Mouse (Mus musculus) ES-E14 (cell line): ENCODE measurements around the gene AI413582. TPM values are rescaled to one million over a fixed set of nuclear protein-coding genes. Genes with fewer than 3 reads are reported as not detected.

Source experiments
- DNase-seq: peaks from one replicate; pipeline ENCODE4 v3.0.0-alpha.2; 2013; ENCODE audit warnings: low read depth, low spot score
- H3K27ac ChIP-seq: 2 replicates; pipeline ENCODE4 v1.5.1; 2012; ENCODE audit warnings: low read depth, mild to moderate bottlenecking, low read length, moderate library complexity, mixed read lengths; ENCODE audit not compliant: poor library complexity, insufficient read depth, severe bottlenecking
- H3K36me3 ChIP-seq: 2 replicates; pipeline ENCODE4 v1.6.1; 2012; ENCODE audit warnings: mild to moderate bottlenecking, low read length, moderate library complexity, mixed read lengths; ENCODE audit not compliant: control insufficient read depth, poor library complexity, insufficient read depth, severe bottlenecking
- H3K4me1 ChIP-seq, 2 experiments: fragments of 150-350 bp in 1 of 2; sonication (generic) in 1 of 2; 2 replicates each; pipeline ENCODE4 v1.6.1; 2012; ENCODE audit warnings: low read length in 2 of 2, mild to moderate bottlenecking in 1 of 2, mixed read lengths in 1 of 2; ENCODE audit not compliant: control insufficient read depth in 2 of 2, insufficient read depth in 2 of 2, poor library complexity in 1 of 2
- H3K4me3 ChIP-seq, 2 experiments: fragments of 150-350 bp in 1 of 2; sonication (generic) in 1 of 2; 2 replicates each; pipeline ENCODE4 v1.5.1; 2012; ENCODE audit warnings: low read length in 2 of 2, low read depth in 1 of 2, mild to moderate bottlenecking in 1 of 2, mixed read lengths in 1 of 2; ENCODE audit not compliant: insufficient read depth in 1 of 2, poor library complexity in 1 of 2, severe bottlenecking in 1 of 2
- H3K9ac ChIP-seq: 2 replicates; pipeline ENCODE4 v1.6.1; 2012; ENCODE audit warnings: low read depth, mild to moderate bottlenecking, low read length, mixed read lengths; ENCODE audit not compliant: poor library complexity, insufficient read depth, severe bottlenecking
- H3K9me3 ChIP-seq: fragments of 150-350 bp; sonication (generic); 2 replicates; pipeline ENCODE4 v1.6.1; 2012; ENCODE audit warnings: low read depth, mild to moderate bottlenecking, low read length; ENCODE audit not compliant: control insufficient read depth, insufficient read depth
- CHD2 ChIP-seq: IDR thresholded peaks from 2 replicates; pipeline ENCODE4 v1.6.1; 2014; ENCODE audit warnings: mild to moderate bottlenecking, low read depth, low read length, inconsistent platforms
- HCFC1 ChIP-seq: IDR thresholded peaks from 2 replicates; pipeline ENCODE4 v1.6.1; 2012; ENCODE audit warnings: low read length, inconsistent platforms, borderline replicate concordance; ENCODE audit not compliant: insufficient read depth
- MAFK ChIP-seq: IDR thresholded peaks from 2 replicates; pipeline ENCODE4 v1.6.1; 2014; ENCODE audit warnings: mild to moderate bottlenecking, low read depth, low read length, inconsistent platforms; ENCODE audit not compliant: insufficient read depth
- ZC3H11A ChIP-seq: IDR thresholded peaks from 2 replicates; pipeline ENCODE4 v1.6.1; 2012; ENCODE audit warnings: low read depth, mild to moderate bottlenecking, inconsistent platforms, low read length, borderline replicate concordance
- ZNF384 ChIP-seq: IDR thresholded peaks from 2 replicates; pipeline ENCODE4 v1.6.1; 2012; ENCODE audit warnings: low read depth, low read length, inconsistent platforms
- in situ Hi-C, 2 experiments: fragments of 600-800 bp; cut with MboI; formaldehyde crosslinking; loops; one replicate each; pipeline ENCODE4 v1.15.1; 2025; ENCODE audit warnings: low sequenced_read_pairs in 2 of 2, inconsistent platforms in 1 of 2; ENCODE audit not compliant: unreplicated experiment in 2 of 2
- total RNA-seq: library from RNA; depleted of rRNA; stranded (reverse); fragments of 300-350 nt; gene quantifications from 2 replicates; pipeline ENCODE4 v1.2.3, GENCODE M21; 2012; rRNA removed

Gene AI413582
- 6.8 and 9.2 TPM in 2 replicates for total RNA-seq

DNA sequence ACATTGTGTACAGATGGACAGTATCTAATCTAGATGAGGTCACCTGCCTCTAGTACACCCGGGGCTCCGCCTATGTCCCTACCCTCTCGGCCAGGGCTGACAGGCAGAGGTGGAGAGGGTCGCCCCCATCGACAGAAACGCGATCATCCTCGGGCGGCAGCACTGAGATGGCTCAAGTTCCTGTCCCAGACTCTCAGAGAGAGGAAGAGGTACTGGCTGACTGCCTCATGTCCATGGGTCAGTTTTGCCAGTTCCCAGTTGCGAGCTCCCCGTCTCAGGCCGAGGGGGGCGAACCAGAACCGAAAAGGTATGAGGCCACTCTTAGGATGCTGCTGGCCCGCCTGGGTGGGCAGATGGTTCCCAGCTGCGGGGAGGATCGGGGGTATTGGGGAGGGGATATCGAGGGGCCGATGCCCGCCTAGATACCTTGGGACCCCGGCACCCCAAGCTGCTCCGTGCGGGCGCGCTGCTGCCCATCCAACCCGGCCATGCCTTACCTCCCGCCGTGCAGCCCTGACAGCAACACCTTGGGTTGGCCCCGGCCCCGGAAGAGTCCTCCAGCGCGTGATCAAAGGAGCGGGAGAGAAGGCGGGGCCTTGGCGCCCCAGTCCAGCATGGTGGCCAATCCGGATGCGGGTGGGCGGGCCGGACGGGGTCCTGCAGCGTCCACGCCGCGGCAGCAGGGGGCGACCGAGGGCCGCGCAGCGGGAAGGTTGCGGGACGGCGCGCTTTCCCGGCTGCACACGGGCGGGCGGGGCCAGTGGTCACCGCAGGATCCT, at the start of gene AI413582:
TSS of gene AI413582 (minus strand) at position 594 of the 779 bp plus-strand sequence.
- Histone ChIP-seq H3K4me3 (peak within 1 kb of the TSS; percentile 69), H3K9me3 (no peaks in the 10 kb centered on the region), H3K27ac (peak within 1 kb of the TSS; percentile 6; the same call in 1 of the 2 replicates), H3K36me3 (peaks cover 21% of the 10 kb centered on the region), H3K9ac (peak within 1 kb of the TSS; percentile 63), H3K4me1 (peaks cover 7 to 10% of the 10 kb centered on the region in 2 experiments; a peak in 3 of 4 replicates)
- in situ Hi-C loops: no loop called here
- peak; percentile 87 for DNase-seq
- no peak for TF ChIP-seq ZNF384
- TF ChIP-seq HCFC1: no peak
- no peak for TF ChIP-seq MAFK
- no peak for TF ChIP-seq ZC3H11A
- no peak for TF ChIP-seq CHD2

DNA sequence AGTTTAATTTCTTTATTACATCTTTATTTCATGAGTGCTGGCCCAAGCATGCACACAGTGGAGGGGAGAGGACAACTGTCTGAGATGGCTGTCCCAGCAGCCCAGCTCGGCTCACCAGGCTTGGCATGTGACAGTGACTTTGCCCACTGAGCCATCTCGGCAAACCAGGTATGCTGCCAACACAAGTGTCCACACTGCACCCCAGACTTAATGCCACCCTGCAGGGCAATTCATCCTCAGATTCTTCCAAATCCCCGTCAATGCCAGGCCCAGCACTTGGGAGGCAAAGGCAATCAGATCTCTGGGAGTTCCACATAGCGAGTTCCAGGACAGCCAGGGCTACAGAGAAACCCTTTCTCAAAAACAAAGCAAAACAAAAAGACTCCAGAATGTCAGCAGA, 47.5 kb upstream of the AI413582 start:
- H3K36me3 ChIP-seq: peaks cover 2% of the 10 kb centered on the region; the same call in 1 of the 2 replicates
- DNase-seq: no peak
- no peaks in the 10 kb centered on the region for H3K9me3 ChIP-seq
- peaks cover 4 to 21% of the 10 kb centered on the region in 2 experiments; a peak in 3 of 4 replicates for H3K4me1 ChIP-seq
- no peak overlapping the region for H3K9ac ChIP-seq
- in situ Hi-C loops: no loop called here
- no peak overlapping the region for H3K27ac ChIP-seq
- H3K4me3 ChIP-seq: no peak overlapping the region
- TF ChIP-seq MAFK (no peak), ZNF384 (no peak), CHD2 (no peak), HCFC1 (no peak), ZC3H11A (no peak)

- no peak for DNase-seq
- H3K9ac ChIP-seq: 0 out of 2 replicates have a peak overlapping the region, but pooled peaks have one; percentile 22
- no peaks in the 10 kb centered on the region for H3K9me3 ChIP-seq
- no peak overlapping the region for H3K27ac ChIP-seq
- H3K4me3 ChIP-seq: no peak overlapping the region
- H3K36me3 ChIP-seq: no peaks in the 10 kb centered on the region; the same call in 1 of the 2 replicates
- H3K4me1 ChIP-seq: peaks cover 4 to 21% of the 10 kb centered on the region in 2 experiments; a peak in 3 of 4 replicates
- in situ Hi-C loops: no loop called here
- no peak for TF ChIP-seq CHD2
- TF ChIP-seq ZC3H11A: no peak
- TF ChIP-seq HCFC1: no peak
- no peak for TF ChIP-seq ZNF384
- TF ChIP-seq MAFK: no peak
Measured at GRCm38 (mm10) chr17:27611994-27612393, 46.4 kb upstream of the AI413582 start.

DNA sequence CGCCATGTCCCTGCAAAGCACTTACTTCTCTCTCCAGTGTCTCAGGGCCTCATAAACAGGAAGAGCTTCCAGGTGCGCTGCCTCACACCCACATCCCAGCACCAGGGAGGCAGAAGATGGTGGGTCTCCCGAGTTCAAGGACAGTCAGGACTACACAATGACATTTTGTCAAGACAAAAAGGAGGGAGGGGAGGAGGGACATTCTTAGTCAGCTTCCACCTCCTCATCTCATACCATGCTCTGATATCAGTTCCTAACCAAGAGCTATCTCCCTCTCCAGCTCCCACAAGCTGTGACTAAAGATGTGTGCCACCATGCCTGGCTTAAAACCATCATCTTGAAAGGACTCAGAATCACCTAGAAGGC, 45.9 kb upstream of the AI413582 start:
- no peak for DNase-seq
- Histone ChIP-seq H3K27ac (no peak overlapping the region), H3K9me3 (no peaks in the 10 kb centered on the region), H3K4me1 (peaks cover 4 to 20% of the 10 kb centered on the region in 2 experiments; a peak in 3 of 4 replicates), H3K36me3 (no peaks in the 10 kb centered on the region; the same call in 1 of the 2 replicates), H3K4me3 (no peak overlapping the region), H3K9ac (no peak overlapping the region)
- in situ Hi-C loops: no loop called here
- TF ChIP-seq MAFK (no peak), ZC3H11A (no peak), HCFC1 (no peak), ZNF384 (no peak), CHD2 (no peak)
